Mouse (Mus musculus) CD4-positive, CD25-positive, alpha-beta regulatory T cell, adult 4 months (primary cell): ENCODE results near the gene Gm13539. TPM values are rescaled to one million over a fixed set of nuclear protein-coding genes. Genes with fewer than 3 reads are reported as not detected.
A peak's percentile ranks its signal among the peaks of the same experiment; 100 is the strongest.

ENCODE experiments used
- ATAC-seq: one replicate; pipeline ENCODE4 v1.8.0; 2017
- polyA plus RNA-seq, 2 experiments: library from polyadenylated mRNA; unstranded; fragments of 100-300 nt; shearing (Covaris generic); gene quantifications; one replicate each; pipeline ENCODE4 v1.2.1; 2017

Gm13539 gene
- polyA plus RNA-seq, 2 experiments from 2014 or later, result not detected

GRCm38 (mm10) chr2:25828344-25828947, 46.4 kb downstream of the Gm13539 start:
- ATAC-seq, result peak; percentile 70

GRCm38 (mm10) chr2:25830786-25831185, 48.7 kb downstream of the Gm13539 start:
- ATAC-seq, result no peak

GRCm38 (mm10) chr2:25836291-25836690, 54.2 kb downstream of the Gm13539 start:
- ATAC-seq, result peak; percentile 51

Other genes with a start within 250 kb of the Gm13539 start
- 100 to 1,000 TPM in 1 of 2 experiments, 10 to 100 TPM in 1; 83.7 to 125 TPM for gene Traf2, start 235.3 kb upstream of the Gm13539 start, polyA plus RNA-seq
- 100 to 1,000 TPM; 257 to 281 TPM for gene Edf1, start 224.4 kb upstream of the Gm13539 start, polyA plus RNA-seq
- gene Mamdc4, start 207.4 kb upstream of the Gm13539 start, polyA plus RNA-seq, result 1 to 10 TPM; 1.6 to 4.7 TPM
- 10 to 100 TPM; 53.9 to 66.8 TPM for gene Phpt1, start 207.0 kb upstream of the Gm13539 start, polyA plus RNA-seq
- gene Ajm1, start 200.5 kb upstream of the Gm13539 start, polyA plus RNA-seq, result not detected
- 10 to 100 TPM; 17.0 to 20.1 TPM for gene Rabl6, start 173.7 kb upstream of the Gm13539 start, polyA plus RNA-seq
- not detected for gene Ccdc183, start 164.6 kb upstream of the Gm13539 start, polyA plus RNA-seq
- gene Tmem141, start 160.3 kb upstream of the Gm13539 start, polyA plus RNA-seq, result under 1 TPM in 1 of 2 experiments, not detected in 1; 0.94 TPM
- gene Fcna, start 154.2 kb upstream of the Gm13539 start, polyA plus RNA-seq, result 1 to 10 TPM; 1.8 to 3.5 TPM
- not detected for gene Lcn8, start 129.1 kb upstream of the Gm13539 start, polyA plus RNA-seq
- gene Lcn5, start 124.3 kb upstream of the Gm13539 start, polyA plus RNA-seq, result not detected
- gene Lcn6, start 105.5 kb upstream of the Gm13539 start, polyA plus RNA-seq, result not detected
- gene Lcn10, start 99.5 kb upstream of the Gm13539 start, polyA plus RNA-seq, result 1 to 10 TPM in 1 of 2 experiments, under 1 TPM in 1; 0.69 to 3.0 TPM
- gene Obp2a, start 82.2 kb upstream of the Gm13539 start, polyA plus RNA-seq, result not detected
- gene Bmyc, start 75.5 kb upstream of the Gm13539 start, polyA plus RNA-seq, result 100 to 1,000 TPM; 100 to 127 TPM
- gene Obp2b, start 45.2 kb upstream of the Gm13539 start, polyA plus RNA-seq, result not detected
- gene Lcn3, start 16.7 kb upstream of the Gm13539 start, polyA plus RNA-seq, result not detected
- not detected for gene Lcn11, start 5.2 kb upstream of the Gm13539 start, polyA plus RNA-seq
- not detected for gene Glt6d1, start 33.6 kb downstream of the Gm13539 start, polyA plus RNA-seq
- not detected for gene Lcn9, start 40.9 kb downstream of the Gm13539 start, polyA plus RNA-seq
- under 1 TPM in 1 of 2 experiments, not detected in 1; 0.58 TPM for gene Sohlh1, start 65.0 kb downstream of the Gm13539 start, polyA plus RNA-seq
- gene Kcnt1, start 81.5 kb downstream of the Gm13539 start, polyA plus RNA-seq, result under 1 TPM; 0.05 to 0.24 TPM
- gene Camsap1, start 201.0 kb downstream of the Gm13539 start, polyA plus RNA-seq, result 1 to 10 TPM; 6.0 to 9.7 TPM
- 10 to 100 TPM; 10.2 to 11.8 TPM for gene Ubac1, start 239.5 kb downstream of the Gm13539 start, polyA plus RNA-seq